Mouse (Mus musculus) large intestine, adult 2 months (tissue): Measurements from ENCODE around the gene Kctd12b. TPM values are rescaled to one million over a fixed set of nuclear protein-coding genes. Genes with fewer than 3 reads are reported as not detected.
"Not testable (repeated sequence)": the region's sequence is repeated elsewhere in the genome, so short reads cannot be mapped to it uniquely, and the experiment has no call there.

Experiments
- DNase-seq: peaks from one replicate; pipeline ENCODE4 v3.0.0-alpha.2; 2012; ENCODE audit warnings: low read depth, low spot score
- WGBS: fragments of 180-500 bp; shearing (Covaris S2); methylation state at CpG from one replicate; pipeline ENCODE4 v1.1.7; 2018; 5-methylcytosine and 5-hydroxymethylcytosine counted together
- polyA plus RNA-seq: library from polyadenylated mRNA; depleted of rRNA; stranded (reverse); fragments of >200 nt; gene quantifications from 2 replicates; pipeline ENCODE4 v1.2.3, GENCODE M21; 2012; rRNA removed

The Kctd12b gene
- polyA plus RNA-seq, result 0.72 and 1.1 TPM in 2 replicates

DNA sequence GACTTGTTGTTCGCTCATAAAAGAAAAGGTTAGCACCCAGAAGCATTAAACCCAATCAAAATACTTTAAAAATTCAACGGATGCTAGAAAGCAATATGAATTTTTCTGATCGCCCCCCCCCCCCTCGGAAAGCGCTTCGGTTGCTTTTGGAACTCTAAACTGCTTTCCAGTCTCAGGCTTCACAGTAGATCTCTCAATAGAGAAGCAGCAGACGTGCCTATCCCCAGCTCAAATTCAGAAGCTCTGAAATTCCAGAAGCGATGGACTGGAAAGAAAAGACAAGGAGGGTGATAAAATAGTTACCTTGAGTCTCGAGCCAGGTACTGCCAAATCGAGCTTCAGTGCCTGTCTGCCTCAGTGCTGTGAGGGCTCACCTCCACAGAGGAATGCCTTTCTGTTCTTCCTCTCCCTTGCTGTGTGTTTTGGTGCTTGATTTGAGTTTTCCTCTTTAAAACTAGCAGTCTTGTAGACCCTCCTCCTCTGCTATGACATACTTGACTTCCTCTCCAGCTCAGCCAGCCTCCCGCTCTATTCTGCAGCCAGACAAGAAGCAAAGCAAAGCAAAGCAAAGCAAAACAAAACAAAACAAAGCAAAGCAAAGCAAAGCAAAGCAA is at the start of gene Kctd12b:
Kctd12b (minus strand) TSS at position 610 of the 614 bp plus-strand sequence.
- 19% methylated on average over 11 of the region's 11 CpGs for WGBS
- DNase-seq, result no peak

DNA sequence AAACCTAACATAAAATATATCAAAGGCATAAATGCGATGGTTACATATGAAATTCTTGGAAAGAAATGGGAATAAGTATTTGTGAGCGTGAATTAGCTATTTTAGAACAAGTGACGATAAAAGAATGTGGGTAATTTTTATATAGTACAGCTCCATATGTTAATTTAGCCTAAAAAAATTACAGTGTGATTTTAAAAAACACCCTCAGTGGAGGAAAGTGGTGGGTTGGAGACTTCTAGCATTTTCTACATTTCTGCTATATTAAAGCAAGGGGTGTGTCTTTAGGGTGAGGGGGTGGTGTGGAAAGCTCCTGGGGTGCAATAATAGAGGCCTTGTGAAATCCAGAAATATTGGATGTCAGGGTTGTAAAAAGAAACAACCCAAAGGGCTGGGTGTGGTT is 46.3 kb upstream of the Kctd12b start:
- no peak for DNase-seq
- WGBS, result 81% methylated on average over 3 of the region's 3 CpGs

DNA sequence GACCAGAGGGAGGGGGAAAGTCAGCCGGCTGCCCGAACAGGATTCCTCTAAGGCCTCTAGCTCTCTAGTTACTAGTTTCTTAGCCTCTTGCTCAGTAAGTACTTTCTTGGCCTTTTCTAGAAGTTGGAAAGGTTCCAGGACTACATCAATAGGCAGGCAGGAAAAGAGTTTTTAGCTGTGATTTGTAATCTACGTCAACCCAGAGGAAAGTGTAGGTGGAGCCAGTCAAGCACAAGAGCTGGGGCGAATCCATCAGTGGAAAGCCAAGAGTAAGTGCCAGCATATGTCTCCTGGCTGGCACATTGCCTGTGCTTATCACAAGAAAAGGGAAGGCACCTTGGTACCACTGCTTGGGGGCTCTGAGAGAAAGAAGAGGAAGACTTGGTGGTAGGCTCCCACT is 39.5 kb upstream of the Kctd12b start:
- no peak for DNase-seq
- WGBS, result 83% methylated on average over 4 of the region's 4 CpGs

DNA sequence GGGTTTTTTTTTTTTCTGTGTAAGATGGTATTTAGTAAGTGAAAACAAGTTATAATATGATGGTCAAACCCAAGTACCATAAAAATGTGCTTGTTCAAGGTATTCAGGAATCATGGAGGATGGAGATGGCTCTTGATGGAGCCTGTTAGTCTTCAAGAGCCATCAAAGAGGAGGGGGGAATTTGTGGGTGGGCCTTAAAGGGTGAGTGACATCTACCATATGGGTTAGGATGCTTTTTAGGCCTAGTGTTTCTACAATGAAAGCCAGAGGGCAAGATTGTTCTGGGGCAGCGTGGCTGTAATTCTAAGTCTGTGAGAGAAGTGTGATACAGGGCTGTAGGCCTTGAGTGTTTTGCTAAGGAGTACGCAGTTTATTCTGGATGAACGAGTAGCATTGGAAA is 28.2 kb upstream of the Kctd12b start:
- 41% methylated on average over 3 of the region's 3 CpGs for WGBS

DNA sequence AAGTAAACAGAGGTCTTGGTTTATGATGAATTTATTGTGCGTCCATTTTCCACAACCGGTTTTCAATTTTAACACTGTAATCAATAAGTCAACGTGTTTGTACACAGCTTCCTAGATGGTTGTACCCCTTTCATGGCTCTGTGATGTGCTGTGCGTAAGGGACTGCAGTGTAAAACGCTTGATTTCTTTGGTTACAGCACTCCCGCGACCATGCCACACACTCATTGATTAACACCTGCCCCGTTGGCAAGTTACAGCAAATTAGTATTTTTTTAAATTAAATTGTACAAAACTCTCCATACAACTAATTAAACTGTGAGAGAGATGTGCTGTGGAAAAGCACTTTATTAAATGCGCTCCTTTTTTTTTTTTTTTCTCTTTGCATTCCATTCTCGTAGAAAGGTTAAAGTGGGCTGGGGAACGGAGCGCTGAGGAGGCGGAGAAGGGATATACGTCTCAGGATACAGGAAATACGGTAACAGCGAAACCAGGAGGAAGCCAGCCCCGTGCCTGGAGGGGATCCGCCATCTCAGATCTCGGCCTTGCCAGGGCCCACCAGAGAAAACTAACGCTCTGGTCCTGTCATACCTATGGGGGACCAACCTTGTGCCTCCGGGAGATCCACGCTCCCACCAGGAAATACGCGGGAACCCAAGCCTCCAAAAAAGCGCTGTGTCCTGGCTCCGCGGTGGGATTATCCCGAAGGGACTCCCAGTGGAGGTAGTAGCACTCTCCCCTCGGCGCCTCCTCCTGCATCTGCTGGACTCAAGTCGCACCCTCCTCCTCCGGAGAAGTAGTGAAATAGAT is 27.1 kb upstream of the Kctd12b start, which contains the start of gene Nbdy:
Nbdy (plus strand) TSS at position 481 of the 807 bp plus-strand sequence.
- no peak for DNase-seq
- 14% methylated on average over 32 of the region's 32 CpGs for WGBS

More for the DNA sequence above, 28.2 kb upstream of the Kctd12b start:
- DNase-seq, result no peak

DNA sequence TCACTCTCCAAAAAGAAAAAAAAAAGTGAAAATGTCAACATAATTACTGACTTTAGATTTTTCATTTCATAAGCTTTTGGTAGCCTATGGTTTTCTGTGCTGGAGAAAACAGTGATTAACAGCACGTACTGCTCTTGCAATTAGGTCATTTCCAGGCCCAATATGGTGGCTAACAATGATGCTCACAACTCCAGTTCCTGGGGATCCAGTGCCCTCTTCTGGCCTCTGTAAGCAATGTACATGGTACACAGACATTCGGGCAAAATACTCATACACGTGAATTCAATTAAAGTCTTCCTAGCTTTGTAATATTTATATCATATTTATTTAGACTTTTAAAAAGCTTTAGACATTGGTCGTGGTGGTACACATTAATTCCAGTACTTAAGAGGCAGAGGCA is 23.4 kb upstream of the Kctd12b start:
- no peak for DNase-seq
- WGBS, result 33% methylated on average over 4 of the region's 4 CpGs

- DNase-seq, result no peak
- 77% methylated on average over 2 of the region's 2 CpGs for WGBS
Observed at GRCm38 (mm10) chrX:153716716-153717115, 20.5 kb upstream of the Kctd12b start.

- DNase-seq, result no peak
- 32% methylated on average over 4 of the region's 4 CpGs for WGBS
Observed at GRCm38 (mm10) chrX:153707735-153708134, 11.5 kb upstream of the Kctd12b start.

DNA sequence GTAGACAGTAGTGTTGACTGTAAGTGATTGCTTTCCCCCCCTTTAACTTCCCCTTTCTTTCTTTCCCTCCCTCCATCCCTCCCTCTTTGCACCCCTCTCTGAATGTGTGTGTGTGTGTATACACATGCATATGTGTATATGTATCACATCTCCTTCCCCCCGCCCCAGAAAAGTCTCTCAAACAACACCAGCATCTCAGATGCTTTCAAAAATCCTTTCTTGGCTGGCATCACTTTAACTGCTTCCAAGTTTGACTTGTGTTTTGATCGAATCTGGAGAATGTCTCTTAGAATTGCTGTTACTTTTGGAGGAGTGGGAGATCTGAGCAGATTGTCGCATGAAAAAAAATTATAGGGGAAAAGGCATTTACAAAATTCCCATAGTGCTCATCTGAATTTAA is 4.3 kb upstream of the Kctd12b start:
- no peak for DNase-seq
- WGBS, result 69% methylated on average over 3 of the region's 3 CpGs

- 60% methylated on average over 2 of the region's 2 CpGs for WGBS
- not testable (repeated sequence) for DNase-seq
Observed at GRCm38 (mm10) chrX:153668233-153668632, 28.0 kb downstream of the Kctd12b start.

DNA sequence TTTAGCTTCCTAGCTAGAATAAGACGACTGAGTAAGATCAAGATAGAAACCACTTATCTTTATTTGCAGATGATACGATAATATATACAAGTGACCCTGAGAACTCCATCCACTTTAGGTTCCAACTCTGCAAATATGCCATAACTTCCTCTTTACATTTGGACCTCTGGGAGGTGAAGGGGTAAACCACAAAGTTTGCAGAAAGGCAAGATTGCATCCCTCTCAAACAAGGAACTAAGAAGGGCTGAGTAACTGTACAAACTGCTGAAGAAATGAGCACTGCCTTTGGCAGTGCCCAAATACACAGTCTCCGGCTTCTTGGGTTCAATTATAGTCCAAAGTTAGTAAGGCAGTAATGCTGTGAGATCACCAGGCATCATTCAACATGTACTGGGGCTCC is 31.3 kb downstream of the Kctd12b start:
- no peak for DNase-seq

DNA sequence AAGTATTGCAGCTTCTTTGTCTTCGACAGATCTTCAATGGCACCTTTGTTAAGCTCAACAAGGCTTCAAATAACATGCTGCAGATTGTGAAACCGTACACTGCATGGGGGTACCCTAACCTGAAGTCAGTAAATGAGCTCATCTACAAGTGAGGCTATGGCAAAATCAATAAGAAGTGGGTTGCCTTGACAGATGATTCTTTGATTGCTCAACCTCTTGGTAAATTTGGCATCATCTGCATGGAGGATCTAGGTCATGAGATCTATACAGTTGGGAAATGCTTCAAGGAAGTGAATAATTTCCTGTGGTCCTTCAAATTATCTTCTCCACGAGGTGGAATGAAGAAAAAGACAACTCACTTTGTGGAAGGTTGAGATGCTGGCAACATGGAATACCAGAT is 39.2 kb downstream of the Kctd12b start:
- WGBS, result 68% methylated on average over 3 of the region's 3 CpGs
- no peak for DNase-seq

More for the DNA sequence above, 31.3 kb downstream of the Kctd12b start:
- WGBS, result 54% methylated on average over 3 of the region's 3 CpGs

GRCm38 (mm10) chrX:153640615-153641014 is 55.6 kb downstream of the Kctd12b start:
- WGBS, result 70% methylated on average over 3 of the region's 3 CpGs
- DNase-seq, result no peak

GRCm38 (mm10) chrX:153636247-153636646 is 59.9 kb downstream of the Kctd12b start:
- no peak for DNase-seq
- WGBS, result 5% methylated on average over 1 of the region's 1 CpGs

Other genes starting within 250 kb of the Kctd12b start
- 12.0 and 14.4 TPM in 2 replicates for gene Ubqln2, start 198.2 kb downstream of the Kctd12b start, polyA plus RNA-seq
- gene Cypt3, start 137.8 kb downstream of the Kctd12b start, polyA plus RNA-seq, result not detected in 2 replicates
- 20.5 and 20.8 TPM in 2 replicates for gene Nbdy, start 27.2 kb upstream of the Kctd12b start, polyA plus RNA-seq
- 0.19 and 0.27 TPM in 2 replicates for gene Spin2c, start 135.8 kb upstream of the Kctd12b start, polyA plus RNA-seq